Mouse (Mus musculus) activated CD4-positive, CD25-positive, alpha-beta regulatory T cell, adult 4 months (primary cell): ENCODE data around the gene Zfp788. TPM values are rescaled to one million over a fixed set of nuclear protein-coding genes. Genes with fewer than 3 reads are reported as not detected.
"Not testable (repeated sequence)": the region's sequence is repeated elsewhere in the genome, so short reads cannot be mapped to it uniquely, and the experiment has no call there.

Source experiments
- ATAC-seq: one replicate; pipeline ENCODE4 v1.8.0; 2017
- polyA plus RNA-seq, 2 experiments: library from polyadenylated mRNA; unstranded; fragments of 100-300 nt; shearing (Covaris generic); gene quantifications; one replicate each; pipeline ENCODE4 v1.2.1; 2017

Gene Zfp788
- 1 to 10 TPM; 9.2 to 9.7 TPM for polyA plus RNA-seq

DNA sequence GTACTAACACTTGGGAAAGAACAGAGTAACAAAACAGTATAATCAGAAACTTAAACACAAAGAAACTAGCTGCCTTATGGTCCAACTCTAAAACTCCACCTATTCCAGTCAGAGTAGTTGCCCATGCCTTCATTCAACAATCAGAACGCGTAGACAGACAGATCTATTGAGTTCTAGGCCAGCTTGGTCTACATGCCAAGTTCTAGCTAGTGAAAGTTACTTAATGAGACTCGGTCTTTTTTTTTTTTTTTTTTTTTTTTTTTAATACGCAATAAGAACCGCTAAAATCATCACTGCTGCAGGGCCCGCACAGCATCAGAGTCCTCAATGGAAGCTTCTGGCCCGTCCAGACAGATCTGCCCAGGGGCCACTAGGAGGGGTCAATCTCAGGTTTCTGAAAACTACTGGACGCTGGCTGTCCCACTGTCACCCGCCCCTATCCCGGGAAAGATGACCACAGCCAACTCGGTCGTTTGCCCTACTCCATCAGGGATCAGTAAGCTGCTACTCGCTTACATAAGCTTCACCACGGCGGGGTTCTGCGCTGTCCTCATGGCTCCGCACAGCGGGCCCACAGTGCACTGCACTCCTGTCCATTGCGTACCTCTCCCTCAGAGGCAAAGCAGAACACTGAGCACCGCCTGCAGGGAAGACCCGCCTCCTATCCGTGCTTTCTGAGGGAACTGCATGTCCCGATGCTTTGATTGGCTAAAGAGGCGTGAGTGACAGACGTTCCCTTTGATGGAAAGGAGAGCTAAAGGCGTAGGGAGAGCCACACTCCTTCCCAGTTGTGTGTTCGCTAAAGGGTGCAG, at the start of gene Zfp788:
Zfp788 (plus strand) TSS at position 795 of the 812 bp plus-strand sequence.
- peak; percentile 86 for ATAC-seq

DNA sequence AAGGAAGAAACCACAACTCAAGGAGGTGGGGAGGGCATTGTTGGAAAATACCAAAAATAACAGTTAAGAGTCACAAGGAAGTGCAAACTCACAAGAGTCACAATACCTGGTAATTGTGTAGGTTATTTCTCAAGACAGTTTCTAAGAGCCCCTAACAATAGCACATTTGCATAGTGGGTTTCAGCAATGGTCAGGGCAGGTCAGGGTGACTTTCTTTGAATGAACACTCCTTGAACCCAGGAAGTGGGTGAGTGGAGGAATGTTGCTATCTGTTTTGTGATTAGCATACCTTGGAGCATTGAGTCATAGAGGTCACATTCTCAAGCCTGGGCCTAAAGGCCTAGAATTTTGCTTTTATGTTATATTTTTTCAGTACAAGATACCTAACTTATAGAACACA, 45.2 kb upstream of the Zfp788 start:
- ATAC-seq, result not testable (repeated sequence)

DNA sequence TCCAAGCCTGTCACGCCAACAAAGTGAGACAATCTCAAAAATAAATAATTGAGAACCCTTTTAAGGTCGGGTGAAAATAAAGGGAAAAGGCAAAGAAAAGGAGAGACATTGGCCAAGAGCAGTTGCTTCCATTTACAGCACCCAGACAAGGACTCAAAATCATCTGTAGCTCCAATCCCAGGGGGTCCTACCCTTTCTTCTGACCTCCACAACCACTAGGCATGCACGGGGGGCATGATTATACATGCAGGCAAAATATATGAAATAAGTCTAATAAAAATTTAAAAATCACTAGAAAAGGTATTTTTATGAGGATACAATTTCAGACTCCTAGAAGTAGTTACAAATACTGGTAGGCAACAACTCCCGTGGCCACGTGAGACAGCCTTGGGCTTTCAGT, 34.4 kb upstream of the Zfp788 start:
- ATAC-seq, result no peak

DNA sequence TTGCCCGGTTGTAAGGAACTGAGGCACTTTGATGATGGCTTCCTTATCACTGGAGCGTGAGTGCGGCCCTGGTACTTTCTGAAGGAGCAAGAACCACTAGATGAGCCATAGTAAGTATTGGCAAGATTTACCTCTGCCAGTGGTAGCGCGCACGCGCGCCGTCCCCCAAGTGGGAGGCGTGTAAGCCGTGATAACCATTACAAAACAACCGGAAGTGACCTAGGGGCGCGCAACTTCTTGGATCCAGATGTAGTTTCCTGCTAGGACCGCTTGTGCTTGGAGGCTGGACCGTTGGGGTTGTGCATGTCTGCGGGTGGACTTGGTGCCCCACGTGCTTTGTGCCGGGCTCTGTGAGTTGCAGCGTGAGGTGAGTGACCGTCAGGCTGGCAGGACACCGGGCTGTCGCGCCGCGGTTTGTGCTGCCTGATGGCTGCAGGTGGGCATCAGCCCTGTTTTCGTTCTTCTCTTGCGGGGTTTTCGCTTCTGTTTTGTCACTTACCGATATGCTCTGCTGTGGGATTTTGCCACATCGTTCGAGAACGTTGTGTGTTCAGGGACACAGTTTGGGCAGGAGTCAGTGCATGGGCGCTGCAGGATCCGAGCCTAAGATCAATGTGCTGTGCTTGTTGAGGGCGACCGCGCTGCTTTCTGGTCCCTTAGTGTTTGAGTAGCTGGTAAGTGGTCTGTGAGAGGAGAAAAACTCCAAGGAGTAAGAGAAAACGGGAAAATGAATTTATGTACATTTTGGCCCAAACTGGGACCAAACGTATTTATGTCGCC, 33.8 kb upstream of the Zfp788 start, which contains the start of gene 2610021A01Rik:
2610021A01Rik (plus strand) TSS at position 197 of the 780 bp plus-strand sequence.
- peak; percentile 97 for ATAC-seq

DNA sequence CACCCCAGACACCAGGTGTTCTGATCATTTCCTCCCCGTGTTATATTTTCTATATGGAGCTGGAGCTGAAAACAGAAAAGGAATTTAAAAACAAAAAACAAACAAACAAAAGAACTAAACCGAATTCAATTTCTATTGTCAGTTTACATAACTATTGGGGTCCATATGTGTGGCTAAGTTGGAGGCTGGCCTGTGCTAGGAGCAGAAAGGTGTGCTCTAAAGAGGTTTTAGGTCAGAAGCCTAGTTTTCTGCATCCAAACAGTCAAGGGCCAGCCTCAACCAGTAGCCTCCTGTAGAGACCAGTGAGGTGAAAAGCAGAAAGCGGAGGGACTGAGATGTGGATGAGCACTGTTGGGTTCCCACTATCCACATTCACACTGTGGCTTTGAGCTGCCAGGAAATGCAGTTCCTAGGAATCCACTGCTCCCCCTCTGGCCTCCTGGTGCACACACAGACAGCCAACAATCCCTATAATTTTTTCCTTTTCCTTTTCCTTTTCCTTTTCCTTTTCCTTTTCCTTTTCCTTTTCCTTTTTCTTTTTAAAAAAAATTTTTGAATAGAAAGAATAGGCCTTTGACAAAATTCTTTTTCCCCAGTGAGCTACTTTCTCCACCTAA, 33.0 kb upstream of the Zfp788 start:
- ATAC-seq, result no peak

DNA sequence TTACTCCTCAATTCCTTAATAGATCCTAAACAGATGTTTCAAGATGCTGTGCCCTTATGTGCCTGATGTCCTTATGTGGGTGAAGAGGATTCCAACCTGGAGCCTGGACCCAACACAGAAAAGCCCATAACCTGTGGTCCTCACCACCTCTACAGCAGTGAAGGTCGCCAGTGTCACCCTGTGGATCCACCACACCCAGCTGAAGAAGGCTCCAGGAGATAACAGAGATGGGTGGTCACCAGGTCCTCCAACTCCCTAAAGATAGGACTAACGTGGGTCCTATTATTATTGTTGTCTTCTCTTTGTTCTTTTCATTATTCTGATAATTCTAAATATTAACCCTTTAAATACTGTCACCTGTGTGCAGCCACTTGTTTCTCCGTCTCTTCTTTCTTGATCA, 21.3 kb upstream of the Zfp788 start:
- ATAC-seq, result no peak

DNA sequence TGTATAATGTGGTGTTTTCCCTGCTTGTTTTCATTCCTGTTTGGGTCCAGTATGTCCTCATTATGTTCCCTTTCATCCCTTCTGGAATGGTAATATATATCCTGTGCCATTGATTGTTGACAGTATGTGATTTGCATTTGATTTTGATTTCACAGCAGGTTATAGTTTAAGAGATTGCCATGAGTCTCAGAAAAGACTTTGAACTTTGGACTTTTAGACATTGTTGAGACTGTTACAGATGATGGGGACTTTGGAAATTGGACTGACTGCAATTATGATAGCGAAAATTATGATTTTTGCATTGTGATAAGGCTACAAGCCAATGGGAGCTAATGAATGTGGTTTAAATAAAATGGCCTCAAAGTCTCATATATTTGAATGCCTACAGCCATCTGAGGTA, 16.8 kb upstream of the Zfp788 start:
- not testable (repeated sequence) for ATAC-seq

DNA sequence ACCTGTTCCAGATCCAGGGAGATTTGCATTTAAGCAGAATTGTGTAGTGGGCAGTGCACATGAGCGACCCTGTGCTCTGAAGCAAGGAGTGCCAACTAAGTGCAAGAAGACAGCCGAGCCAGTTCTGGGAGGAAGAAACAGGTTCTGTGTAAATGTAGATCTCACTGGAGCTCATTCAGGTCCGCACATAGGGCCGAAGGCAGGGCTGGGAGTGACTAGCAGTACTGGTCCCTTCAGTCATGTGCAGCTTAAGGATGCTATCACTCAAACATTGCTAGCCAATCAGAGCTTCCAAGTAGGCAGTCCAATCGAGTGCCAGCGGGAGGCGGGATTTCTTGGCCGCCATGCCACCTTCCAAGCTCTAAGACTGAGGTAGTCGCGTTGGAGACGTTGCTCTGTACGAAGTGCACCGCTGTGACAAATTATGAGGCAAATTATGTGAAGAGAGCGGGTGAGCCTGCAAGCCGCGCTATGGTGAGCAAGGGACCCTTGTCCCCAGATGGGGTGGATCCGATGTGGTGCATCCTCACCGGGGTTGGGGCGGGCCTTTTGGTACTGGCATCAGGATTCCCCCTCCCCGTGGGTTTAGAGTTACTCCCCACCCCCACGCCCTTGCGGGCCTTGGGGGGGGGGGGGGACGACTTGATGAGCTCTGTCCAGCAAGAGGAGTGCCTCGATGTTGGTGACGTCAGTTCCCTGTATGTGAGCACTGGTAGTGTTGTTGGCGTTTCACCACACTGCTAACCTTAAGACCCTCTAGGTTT, 400 bp downstream of the Zfp788 start:
- ATAC-seq, result peak; percentile 86

DNA sequence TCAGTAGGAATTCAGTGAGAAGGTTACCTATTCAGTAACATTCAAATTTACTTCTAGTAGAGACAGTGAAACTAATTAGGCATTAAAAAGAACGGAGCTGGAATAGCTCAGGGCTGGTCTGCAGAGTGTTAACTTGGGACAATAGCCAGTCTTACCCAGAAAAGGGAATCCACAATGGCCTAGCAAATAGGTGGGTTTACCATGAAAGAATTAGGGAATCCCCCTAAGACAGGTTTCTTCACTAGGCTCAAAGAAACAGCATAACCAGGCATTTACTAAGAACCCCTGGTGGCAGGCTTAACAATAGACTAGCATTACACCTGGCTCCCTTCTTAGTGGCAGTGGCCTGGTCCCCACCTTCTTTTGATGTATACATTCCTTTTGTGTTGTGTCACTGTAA, 41.3 kb downstream of the Zfp788 start:
- ATAC-seq, result not testable (repeated sequence)

Other genes starting within 250 kb of the Zfp788 start
- 10 to 100 TPM; 43.0 to 45.0 TPM for gene AI987944, start 239.8 kb upstream of the Zfp788 start, polyA plus RNA-seq
- under 1 TPM in 1 of 2 experiments, not detected in 1; 0.32 TPM for gene Vmn2r57, start 184.5 kb upstream of the Zfp788 start, polyA plus RNA-seq
- gene Gm20449, start 133.8 kb upstream of the Zfp788 start, polyA plus RNA-seq, result not detected
- gene AW146154, start 133.3 kb upstream of the Zfp788 start, polyA plus RNA-seq, result 10 to 100 TPM; 16.0 to 17.4 TPM
- gene Gm6871, start 59.5 kb upstream of the Zfp788 start, polyA plus RNA-seq, result not detected
- gene 2610021A01Rik, start 34.0 kb upstream of the Zfp788 start, polyA plus RNA-seq, result 10 to 100 TPM; 16.1 to 19.1 TPM
- gene Vmn2r58, start 239.5 kb downstream of the Zfp788 start, polyA plus RNA-seq, result not detected